Mouse (Mus musculus): Measurements from ENCODE around the gene Gprc5d. TPM values are rescaled to one million over a fixed set of nuclear protein-coding genes. Genes with fewer than 3 reads are reported as not detected.
A peak's percentile ranks its signal among the peaks of the same experiment; 100 is the strongest.

Gene Gprc5d
- total RNA-seq, 1 experiment from 2014 or later, result not detected

GRCm38 (mm10) chr6:135137736-135138135, 19.7 kb upstream of the Gprc5d start:
- ATAC-seq (replicated peaks; ENCODE audit: low read depth, poor library complexity, severe bottlenecking), result no peak

GRCm38 (mm10) chr6:135136439-135137161, 18.5 kb upstream of the Gprc5d start:
- no peak for ATAC-seq (replicated peaks; ENCODE audit: low read depth, poor library complexity, severe bottlenecking)

GRCm38 (mm10) chr6:135135735-135136134, 17.7 kb upstream of the Gprc5d start:
- peak; percentile 87 for ATAC-seq (replicated peaks; ENCODE audit: low read depth, poor library complexity, severe bottlenecking)

- ATAC-seq (replicated peaks; ENCODE audit: low read depth, poor library complexity, severe bottlenecking), result no peak
These were observed 15.4 kb upstream of the Gprc5d start for GRCm38 (mm10) chr6:135133486-135133885.

- no peak for ATAC-seq (replicated peaks; ENCODE audit: low read depth, poor library complexity, severe bottlenecking)
These were observed 15.0 kb upstream of the Gprc5d start for GRCm38 (mm10) chr6:135133086-135133485.

GRCm38 (mm10) chr6:135124755-135125380, 6.8 kb upstream of the Gprc5d start:
- peak; percentile 50; the same call in 1 of the 2 replicates for ATAC-seq (replicated peaks; ENCODE audit: low read depth, poor library complexity, severe bottlenecking)

GRCm38 (mm10) chr6:135116479-135116878, 1.6 kb downstream of the Gprc5d start:
- peak; percentile 96 for ATAC-seq (replicated peaks; ENCODE audit: low read depth, poor library complexity, severe bottlenecking)

- no peak for ATAC-seq (replicated peaks; ENCODE audit: low read depth, poor library complexity, severe bottlenecking)
These were observed 5.0 kb downstream of the Gprc5d start for GRCm38 (mm10) chr6:135113114-135113436.

- ATAC-seq (replicated peaks; ENCODE audit: low read depth, poor library complexity, severe bottlenecking), result no peak
These were observed 5.5 kb downstream of the Gprc5d start for GRCm38 (mm10) chr6:135112411-135113113.

GRCm38 (mm10) chr6:135107014-135107413, 11.1 kb downstream of the Gprc5d start:
- no peak for ATAC-seq (replicated peaks; ENCODE audit: low read depth, poor library complexity, severe bottlenecking)

- no peak for ATAC-seq (replicated peaks; ENCODE audit: low read depth, poor library complexity, severe bottlenecking)
These were observed 15.3 kb downstream of the Gprc5d start for GRCm38 (mm10) chr6:135102736-135103303.

- ATAC-seq (replicated peaks; ENCODE audit: low read depth, poor library complexity, severe bottlenecking), result no peak
These were observed 17.2 kb downstream of the Gprc5d start for GRCm38 (mm10) chr6:135100787-135101472.

GRCm38 (mm10) chr6:135092798-135093470, 25.1 kb downstream of the Gprc5d start:
- no peak for ATAC-seq (replicated peaks; ENCODE audit: low read depth, poor library complexity, severe bottlenecking)

- no peak for ATAC-seq (replicated peaks; ENCODE audit: low read depth, poor library complexity, severe bottlenecking)
These were observed 27.4 kb downstream of the Gprc5d start for GRCm38 (mm10) chr6:135090661-135091060.

GRCm38 (mm10) chr6:135089786-135090185, 28.3 kb downstream of the Gprc5d start:
- no peak for ATAC-seq (replicated peaks; ENCODE audit: low read depth, poor library complexity, severe bottlenecking)

- peak; percentile 94 for ATAC-seq (replicated peaks; ENCODE audit: low read depth, poor library complexity, severe bottlenecking)
These were observed 30.2 kb downstream of the Gprc5d start for GRCm38 (mm10) chr6:135087721-135088451.

GRCm38 (mm10) chr6:135085703-135086102, 32.4 kb downstream of the Gprc5d start:
- ATAC-seq (replicated peaks; ENCODE audit: low read depth, poor library complexity, severe bottlenecking), result no peak

- no peak for ATAC-seq (replicated peaks; ENCODE audit: low read depth, poor library complexity, severe bottlenecking)
These were observed 34.0 kb downstream of the Gprc5d start for GRCm38 (mm10) chr6:135083991-135084502.

- ATAC-seq (replicated peaks; ENCODE audit: low read depth, poor library complexity, severe bottlenecking), result no peak
These were observed 39.7 kb downstream of the Gprc5d start for GRCm38 (mm10) chr6:135078420-135078819.
